Mouse (Mus musculus) heart, adult 9 months (tissue): ENCODE measurements around the gene Gfy.
"Not testable (repeated sequence)": the region's sequence is repeated elsewhere in the genome, so short reads cannot be mapped to it uniquely, and the experiment has no call there.

ENCODE experiments used
- DNase-seq, 2 experiments: peaks; one replicate each; pipeline ENCODE4 v3.0.0; 2022; ENCODE audit warnings: low spot score in 2 of 2

Gfy gene

DNA sequence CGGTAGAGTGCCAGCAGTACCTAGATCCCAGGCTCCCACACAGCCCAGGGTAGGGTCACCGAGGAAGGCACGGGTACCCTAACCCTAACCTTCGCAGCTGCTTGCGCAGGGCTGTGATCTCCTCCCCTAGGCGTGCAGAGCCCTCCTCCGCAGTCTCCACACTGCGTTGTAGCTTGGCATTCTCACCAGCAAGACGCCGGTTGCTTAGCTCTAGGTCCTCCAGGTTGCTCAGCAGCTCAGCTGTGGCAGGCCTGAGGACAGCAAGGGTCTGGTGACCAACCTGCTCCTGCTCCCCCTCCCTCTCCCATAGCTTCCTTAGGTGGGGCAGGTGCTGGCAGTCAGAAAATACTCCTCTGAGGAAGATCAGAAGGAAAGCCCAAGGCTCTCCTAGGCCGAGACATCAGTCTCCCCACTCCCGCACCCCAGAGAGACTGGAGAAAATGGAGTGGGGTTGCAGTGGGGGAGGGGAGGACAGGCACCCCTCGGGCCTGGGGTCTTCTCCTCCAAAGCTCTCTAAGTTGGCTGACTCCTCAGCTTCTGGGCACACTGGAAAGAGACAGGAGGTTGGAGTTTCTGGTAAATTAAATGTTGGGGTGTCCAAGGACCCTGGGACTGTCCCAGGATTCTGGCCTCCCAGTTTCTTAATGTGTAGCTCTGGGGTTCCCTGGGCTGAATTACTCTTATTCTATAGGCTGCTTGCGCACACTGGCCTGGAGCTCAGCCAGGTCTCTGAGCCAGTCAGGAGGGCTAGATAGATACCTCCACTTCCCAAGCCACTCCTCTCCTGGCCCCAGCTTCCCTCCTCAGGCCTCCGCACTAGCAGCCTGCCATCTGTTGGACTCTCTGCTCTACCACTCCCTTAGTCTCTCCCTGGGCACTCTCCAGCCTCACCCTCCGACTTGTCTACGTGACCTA is 14.8 kb upstream of the Gfy start:
- no peak for DNase-seq

DNA sequence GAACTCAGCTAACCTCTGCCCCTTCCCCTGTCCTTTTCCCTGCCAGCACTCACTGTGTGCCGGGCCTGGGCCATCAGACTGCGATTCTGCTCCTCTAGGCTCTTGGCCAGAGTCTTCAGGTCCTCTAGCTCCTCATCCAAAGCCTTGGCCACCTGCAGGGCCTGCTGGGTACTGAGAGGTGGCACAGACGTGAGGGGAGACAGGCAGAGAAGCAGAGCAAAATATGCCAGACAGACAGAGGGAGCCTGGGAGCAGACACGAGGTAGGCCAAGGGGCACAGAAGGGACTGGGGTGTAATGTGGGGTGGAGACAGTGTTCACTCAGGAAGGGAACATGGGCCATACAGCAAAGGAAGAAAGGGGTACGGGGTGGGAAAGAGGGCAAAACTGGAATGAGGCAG is 14.0 kb upstream of the Gfy start:
- DNase-seq, result no peak

DNA sequence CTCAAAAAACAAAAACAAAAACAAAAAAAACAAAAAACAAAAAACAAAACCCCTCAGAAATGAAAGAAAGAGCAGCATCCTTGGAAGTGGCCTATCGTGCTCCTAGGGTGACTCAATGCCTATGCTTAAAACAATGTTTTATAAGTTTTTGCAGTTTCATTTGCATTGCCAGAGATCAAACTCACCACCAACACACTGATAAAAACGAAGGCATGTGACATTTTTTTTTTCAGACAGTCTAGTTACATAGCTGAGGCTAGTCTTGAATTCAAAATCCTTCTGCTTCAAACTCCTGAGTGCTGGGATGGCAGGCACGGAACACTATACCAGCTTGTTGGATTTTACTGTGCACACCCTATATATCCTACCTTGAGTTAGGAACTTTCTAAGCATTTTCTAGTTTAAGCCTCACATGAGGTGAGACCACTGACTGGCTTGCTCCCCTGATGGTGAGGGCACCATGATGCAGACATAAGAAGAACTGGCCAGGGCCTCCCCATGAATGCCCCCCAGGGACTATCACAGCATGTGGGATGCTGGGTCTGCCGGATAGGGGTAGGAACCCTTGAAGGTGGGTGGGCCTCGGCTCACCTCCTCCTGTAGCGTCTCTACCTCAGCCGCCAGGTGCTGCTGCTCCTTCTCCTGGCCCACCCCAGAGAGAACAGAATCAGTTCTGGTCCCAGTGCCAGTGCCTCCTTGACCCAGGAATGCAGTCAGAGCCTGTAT is 13.4 kb upstream of the Gfy start:
- DNase-seq, result no peak

DNA sequence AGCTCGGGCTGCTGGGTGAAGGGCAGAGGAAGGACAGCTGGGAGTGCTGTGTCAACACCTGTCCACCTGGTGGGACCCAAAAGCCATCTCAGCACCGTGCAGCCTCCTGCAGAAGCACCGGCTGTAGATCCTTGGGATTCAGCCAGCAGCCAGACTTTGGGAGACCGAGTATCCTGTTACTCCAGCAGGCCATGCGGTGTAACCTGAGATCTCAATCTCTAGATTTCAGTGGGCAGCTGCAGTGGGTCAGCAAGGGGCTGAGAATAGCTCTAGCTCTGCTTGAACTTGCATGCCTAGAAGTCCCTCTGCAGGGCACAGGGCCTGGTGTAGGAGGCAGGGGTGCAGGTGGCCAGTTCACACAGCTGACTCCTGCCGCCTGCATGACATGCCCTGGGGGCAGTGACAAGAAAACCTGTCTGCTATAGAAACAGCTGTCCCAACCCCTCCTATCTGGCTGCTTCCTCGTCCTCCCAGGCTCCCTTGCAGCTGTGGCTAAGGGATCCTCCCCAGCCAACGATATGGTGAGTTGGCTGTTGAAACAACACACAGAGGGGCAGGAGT is 12.5 kb upstream of the Gfy start:
- no peak for DNase-seq

DNA sequence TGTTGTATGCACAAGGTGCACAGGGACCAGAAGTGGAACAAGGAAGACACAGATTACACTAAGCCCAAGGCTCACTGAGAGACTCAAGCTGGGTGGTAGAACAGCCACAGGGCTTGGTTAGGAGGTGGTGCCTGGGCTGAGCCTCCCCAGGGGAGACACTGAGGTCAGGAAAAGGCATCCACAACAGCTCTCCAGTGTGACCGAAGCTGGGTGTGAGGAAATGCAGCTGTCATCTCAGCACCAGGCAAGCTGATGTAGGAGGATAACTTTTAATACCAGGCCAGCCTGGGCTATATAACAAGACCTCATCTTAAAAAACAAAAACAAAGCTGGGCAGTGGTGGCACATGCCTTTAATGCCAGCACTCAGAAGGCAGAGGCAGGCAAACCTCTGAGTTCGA is 11.8 kb upstream of the Gfy start:
- DNase-seq, result no peak

DNA sequence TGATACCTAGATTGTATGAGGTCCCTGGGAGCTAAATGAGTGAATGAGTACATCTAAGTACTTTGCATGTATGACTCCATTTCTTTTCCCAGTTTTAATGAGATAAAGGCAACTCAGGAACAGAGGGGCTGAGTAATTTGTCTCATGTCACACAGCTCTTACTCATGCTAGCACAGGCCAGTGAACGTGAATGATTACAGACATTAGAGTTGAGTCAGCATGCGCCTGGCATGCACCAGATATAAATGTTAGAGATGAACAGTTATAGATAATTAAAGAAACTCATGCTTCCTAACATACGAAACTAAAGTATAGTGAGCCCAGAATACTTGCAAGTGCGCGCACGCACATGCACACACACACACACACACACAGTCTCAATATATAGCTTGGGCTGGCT is 10.8 kb upstream of the Gfy start:
- no peak for DNase-seq

DNA sequence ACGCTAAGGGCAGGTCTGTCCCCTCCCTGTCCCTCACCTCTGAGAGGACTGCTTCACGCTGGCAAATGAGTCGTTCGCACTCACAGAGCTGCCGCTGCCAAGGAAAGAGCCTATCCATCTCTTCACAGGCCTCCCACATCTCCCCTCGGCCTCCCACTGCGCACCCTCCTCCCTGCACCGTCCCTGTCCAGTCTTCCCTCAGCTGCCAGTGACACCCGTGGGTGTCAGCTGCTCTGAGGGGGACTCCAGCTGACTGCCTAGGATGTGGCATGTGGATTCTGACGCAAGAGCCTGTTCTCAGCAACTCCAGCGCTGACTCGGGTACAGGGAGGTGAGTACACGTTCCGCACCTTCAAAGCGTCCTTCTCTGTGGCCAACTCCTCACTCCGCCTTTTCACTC is 10.2 kb upstream of the Gfy start:
- DNase-seq, result no peak

DNA sequence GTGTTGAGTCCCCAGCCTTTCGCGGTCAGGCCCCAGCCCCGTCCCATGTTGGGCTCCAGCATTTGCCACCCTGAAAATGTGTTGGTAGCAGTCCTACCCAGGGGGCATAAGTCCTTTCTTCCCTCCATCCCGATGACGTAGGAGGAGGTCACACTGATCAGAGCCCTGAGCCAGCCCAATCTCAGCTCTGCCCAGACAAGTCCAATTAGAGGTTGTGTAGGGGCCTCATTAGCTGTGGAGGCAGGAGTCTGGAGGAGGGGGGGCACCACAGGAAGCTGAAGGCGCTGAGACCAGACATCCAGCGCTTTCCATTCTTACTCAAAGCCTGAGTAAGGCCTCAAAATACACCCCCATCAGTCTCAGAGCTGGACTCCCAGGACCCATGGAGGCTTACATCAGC is 6.6 kb upstream of the Gfy start:
- DNase-seq, result no peak

DNA sequence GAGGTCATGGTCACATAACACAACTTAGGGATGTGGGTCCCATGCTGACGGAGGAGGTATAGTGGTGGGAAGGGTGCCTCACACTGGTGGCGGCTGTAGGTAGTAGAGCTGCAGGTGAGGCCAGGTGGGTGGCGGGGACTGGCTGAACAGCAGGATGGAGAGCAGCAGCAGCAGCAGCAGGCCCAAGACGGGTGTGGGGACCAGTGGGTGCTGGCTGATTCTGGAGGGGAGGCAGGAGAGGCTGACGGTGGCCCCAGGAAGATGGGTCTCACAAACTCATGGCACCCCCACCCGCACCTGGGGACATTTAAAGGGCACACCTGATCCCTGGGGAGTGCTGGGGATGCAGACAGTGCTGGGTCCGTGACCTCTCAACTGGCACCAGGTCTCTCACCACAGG is 4.3 kb upstream of the Gfy start:
- no peak for DNase-seq

DNA sequence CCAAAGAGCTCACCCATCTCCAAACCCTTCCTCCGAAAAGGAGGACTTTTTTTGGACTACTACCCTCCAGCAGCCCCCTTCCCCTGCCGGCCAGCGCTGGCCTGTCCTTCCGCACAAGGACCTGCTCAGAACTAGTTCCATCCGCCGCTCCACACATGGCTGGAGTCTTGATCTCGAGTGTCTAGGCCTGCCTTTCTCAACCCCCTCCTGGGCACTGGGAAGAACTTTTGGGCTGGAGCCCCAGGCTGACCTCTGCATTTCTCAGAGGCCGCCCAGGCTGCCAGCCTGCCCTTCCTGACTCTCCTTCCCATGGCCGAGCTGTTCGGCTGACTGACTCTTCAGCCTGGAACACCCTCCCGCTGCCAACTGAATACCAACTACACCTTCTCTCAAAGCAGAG is 3.2 kb upstream of the Gfy start:
- DNase-seq, result no peak

DNA sequence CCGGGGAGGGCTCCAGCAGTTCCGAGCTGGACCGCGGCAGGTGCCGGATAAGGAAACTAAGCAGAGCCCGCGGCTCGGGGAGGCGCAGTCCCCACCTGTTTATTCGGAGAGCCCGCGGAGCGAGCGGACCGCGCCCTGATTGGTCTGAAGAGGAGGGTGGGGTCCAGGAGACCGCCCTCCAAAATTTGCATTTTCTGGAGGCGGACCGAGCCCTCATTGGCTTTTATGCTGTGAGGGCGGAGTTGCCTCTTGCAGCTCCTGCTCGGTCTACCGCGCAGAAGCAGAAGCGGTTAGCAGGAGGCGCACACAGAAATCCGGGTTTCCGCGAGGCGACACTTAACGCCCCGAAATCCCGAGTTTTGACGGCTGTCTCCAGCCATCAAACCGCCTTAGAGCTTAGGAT is 2.8 kb upstream of the Gfy start:
- peak; percentile 86 to 91 for DNase-seq

DNA sequence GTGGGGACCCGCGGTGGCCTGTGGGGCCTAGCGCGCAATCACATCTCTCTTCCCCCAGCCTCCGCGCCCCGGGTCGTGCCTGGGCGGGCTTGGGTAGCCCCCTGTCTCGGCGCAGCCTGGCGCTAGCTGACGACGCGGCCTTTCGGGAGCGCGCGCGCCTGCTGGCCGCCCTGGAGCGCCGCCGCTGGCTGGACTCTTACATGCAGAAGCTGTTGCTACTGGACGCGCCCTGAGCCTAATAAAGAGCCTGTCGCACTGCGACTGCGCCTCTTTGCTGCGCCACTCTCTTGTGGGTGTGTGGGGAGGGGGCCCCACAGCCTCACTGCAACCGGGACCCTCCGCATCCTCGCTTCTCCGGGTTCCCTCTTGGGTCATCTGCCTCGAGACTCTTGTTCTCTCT is 2.2 kb upstream of the Gfy start:
- DNase-seq, result no peak

DNA sequence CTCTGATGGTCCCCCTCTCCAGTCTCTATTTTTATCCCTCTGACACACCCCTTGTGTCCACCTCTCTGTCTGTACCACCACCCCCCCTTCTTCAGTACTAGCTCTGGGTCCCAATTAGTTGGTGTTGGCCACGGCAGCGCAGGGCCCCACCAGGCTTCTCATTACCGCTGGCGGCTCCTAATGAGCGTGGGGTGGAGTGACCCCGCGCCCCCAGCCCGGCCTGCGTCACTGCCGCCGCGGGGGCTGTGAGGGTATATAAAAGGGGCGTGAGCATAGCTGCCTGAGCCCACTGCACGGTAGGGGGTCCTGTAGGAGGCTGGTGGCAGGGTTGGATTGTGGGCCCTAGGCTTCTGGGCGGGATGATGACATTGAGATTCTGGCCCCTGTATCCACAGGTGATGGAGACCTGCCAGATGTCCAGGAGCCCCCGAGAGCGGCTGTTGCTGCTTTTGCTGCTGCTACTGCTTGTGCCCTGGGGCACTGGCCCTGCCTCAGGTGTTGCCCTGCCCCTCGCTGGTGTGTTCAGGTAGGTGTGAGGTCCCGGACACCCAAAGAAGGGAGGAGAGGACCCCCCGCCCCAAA is 1.6 kb upstream of the Gfy start, which contains the start of gene Pth2:
Pth2 (plus strand) TSS at position 100 of the 582 bp plus-strand sequence.
- DNase-seq, result no peak

DNA sequence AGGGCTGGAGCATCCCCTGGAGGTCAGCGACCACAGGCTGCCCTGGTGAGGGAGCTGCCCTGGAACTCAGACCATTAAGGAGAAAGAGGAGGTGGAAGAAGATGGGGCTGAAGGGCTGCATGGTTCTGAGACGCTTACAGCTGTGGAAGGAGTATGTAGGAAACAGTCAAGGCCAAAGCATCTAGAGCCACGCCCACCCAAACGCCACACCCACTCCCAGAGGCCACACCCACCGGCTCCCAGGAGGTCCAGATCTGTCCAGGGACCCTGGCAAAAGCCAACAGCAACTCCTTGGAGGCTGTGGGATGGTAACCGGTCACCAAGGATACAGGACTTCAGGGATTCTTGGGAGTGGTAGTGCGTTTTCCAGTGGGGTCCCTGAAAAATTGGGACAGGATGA is 819 bp downstream of the Gfy start:
- no peak for DNase-seq

DNA sequence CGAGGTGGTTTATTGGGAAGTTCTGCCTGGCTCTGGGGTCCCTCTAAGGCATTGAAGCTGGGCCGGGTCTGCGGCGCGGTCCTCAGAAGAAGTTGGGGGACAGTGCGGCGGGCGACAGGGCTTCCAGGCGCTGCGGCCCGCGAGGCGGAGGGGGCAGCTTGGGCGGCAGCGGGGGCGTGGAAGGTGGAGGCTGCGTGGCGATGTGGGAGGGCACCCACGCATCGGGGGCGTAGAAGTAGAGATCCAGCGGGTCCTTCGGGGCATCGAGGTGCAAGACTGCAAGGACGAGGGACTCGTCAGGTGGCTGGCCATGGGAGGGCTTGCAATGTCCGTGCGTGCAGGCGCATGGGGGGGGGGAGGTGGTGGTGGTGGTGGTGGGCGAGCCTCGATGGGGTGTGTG is 3.0 kb downstream of the Gfy start:
- no peak for DNase-seq

DNA sequence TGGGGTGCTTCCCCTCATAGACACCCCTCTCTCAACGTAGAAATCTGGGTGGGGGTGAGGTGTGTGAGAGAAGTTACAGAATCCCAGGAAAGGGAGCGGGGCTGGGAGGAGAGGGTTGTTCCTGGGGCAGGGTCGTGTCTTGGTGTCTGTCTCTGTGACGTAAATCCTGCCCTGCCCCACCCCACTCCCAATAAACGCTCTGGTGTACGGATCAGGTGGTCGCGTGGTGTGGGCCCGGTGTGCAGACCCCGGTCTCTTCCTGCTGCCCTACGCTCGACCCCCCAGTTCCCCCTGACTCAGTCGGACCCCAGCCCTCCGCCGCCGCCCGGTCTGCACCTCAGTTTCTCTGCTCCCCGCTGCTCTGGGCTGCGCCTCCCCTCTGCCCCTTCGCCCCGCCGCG is 3.4 kb downstream of the Gfy start:
- DNase-seq, result no peak

DNA sequence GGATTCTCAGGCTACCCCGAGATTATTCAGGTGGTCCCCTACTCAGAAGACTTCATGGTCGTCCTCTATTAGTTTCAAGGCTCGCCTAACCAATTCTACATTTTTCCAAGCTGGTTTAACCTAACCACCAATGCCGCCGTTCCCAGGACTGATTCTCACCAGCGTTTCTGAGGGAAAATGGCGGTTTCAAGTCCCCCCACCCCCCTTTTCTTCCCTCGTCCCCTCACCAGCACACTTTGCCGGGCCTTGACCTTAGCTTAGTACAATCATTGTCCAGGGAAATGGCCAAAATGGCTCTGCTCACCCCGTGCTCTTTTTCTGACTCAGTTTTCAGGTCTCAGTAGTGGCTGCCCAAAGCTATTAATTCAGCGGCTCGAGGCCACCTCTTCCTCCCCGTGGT is 4.0 kb downstream of the Gfy start:
- no peak for DNase-seq

DNA sequence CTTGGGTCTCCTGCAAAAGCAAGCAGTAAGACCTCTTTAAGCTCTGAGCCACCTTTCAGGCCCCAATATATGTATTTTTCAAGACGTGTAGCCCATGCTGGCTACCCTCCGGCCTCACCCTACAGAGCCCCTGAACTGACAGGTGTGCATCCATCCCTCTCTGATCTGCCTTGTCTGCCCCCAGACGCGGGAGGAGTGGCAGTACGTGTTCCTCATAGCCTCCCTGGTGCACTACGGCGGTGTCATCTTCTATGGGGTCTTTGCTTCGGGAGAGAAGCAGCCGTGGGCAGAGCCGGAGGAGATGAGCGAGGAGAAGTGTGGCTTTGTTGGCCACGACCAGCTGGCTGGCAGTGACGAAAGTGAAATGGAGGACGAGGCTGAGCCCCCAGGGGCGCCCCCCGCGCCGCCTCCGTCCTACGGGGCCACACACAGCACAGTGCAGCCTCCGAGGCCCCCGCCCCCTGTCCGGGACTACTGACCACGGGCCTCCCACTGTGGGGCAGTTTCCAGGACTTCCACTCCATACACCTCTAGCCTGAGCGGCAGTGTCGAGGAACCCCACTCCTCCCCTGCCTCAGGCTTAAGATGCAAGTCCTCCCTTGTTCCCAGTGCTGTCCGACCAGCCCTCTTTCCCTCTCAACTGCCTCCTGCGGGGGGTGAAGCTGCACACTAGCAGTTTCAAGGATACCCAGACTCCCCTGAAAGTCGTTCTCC is 4.6 kb downstream of the Gfy start:
- no peak for DNase-seq

DNA sequence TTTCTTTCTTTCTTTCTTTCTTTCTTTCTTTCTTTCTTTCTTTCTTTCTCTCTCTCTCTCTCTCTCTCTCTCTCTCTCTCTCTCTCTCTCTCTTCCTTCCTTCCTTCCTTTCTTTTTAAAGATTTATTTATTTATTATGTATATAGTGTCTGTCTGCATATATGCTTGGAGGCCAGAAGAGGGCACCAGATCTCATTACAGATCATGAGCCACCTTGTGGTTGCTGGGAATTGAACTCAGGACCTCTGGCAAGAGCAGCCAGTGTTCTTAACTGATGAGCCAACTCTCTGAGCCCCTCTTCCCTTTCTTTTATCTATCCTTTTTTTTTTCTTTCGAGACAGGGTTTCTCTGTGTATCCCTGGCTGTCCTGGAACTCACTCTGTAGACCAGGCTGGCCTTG is 5.6 kb downstream of the Gfy start:
- DNase-seq, result not testable (repeated sequence)

DNA sequence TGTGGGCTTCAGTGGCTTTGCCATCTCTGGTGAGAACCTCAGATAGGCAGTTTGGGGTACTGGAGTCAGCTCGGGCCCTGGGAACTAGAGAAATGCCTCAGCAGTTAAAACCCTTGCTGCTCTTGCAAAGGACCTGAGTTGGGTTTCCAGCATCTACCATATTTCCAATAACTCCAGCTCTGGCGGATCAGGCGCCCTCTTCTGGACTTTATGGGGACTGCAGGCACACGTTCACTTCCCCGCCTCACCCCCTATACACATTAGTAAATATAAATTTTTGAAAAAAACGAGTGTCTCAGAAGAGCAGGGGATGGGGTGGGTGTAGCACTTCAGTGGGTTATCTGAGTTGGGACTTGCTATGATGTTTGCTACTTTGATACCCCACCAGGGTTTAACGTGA is 6.4 kb downstream of the Gfy start:
- DNase-seq, result no peak

DNA sequence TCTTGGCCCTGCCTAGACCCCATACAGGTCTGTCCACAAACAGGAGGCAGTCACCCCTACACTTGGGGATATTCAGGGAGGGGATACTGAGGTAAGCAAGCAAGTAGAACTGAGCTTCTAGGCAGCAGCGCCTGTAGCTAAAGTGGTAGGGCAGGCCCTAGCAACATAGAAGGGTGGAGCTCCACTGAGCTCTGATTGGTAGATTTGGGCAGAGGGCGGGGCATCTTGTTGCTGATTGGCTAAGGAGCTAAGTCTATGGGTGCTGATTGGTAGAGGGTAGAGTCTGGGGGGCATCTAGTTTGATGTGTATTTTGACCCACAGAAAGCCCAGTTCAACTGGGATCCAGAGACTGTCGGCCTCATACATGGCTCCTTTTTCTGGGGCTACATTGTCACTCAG is 9.9 kb downstream of the Gfy start:
- no peak for DNase-seq

DNA sequence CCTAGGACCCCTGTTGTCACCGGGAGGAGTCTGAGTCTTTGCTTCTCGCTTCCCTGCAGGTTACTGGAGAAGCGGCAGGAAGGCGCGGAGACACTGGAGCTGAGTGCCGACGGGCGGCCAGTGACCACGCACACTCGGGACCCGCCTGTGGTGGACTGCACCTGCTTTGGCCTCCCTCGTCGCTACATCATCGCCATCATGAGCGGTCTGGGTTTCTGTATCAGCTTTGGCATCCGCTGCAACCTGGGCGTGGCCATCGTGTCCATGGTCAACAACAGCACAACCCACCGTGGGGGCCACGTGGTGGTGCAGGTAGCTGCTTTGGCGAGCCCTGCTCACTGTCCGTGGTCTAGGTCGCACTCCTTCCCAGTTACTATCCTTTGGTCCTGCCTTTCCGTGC is 10.7 kb downstream of the Gfy start:
- no peak for DNase-seq
